Mouse (Mus musculus): ENCODE measurements around the gene Cldn7.

DNA sequence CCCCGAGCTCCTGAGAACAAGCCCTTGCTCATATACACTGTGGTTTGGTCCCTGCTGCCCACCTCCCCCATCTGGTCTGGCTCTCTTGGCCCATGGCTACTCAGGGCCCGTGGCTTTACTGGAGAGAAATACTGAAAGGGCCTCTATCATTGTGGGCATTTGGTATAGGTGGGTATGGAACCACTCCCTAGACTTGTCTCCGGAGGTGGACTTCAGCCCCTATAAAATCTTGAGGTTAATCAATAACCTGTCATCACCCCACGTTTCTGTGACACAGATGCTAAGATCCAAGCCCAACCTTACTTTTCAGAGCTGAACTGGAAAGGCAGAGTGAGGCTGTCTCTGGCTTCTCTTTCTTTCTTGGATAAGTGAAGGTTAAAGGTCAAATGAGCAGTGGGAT, 4.2 kb downstream of the Cldn7 start:
- TF ChIP-seq GATA1 (IDR thresholded peaks at IDR 0.05; ENCODE audit: low read length) (no peak), TAL1 (IDR thresholded peaks at IDR 0.05; ENCODE audit: low read length) (no peak)

All from erythroblast, embryonic 14.5 days (primary cell).